Mouse (Mus musculus) cortical plate, adult 2 months (tissue): ENCODE results near the gene Rpl5.

Experiments used
- CTCF ChIP-seq: fragments of 200-500 bp; IDR thresholded peaks from 2 replicates; pipeline ENCODE4 v1.5.1; 2011; ENCODE audit warnings: mild to moderate bottlenecking, control low read depth, low read length; ENCODE audit not compliant: insufficient read depth; ENCODE audit errors: extremely low read depth
- POLR2A ChIP-seq: fragments of 200-500 bp; IDR thresholded peaks from 2 replicates; pipeline ENCODE4 v1.6.1; 2011; ENCODE audit warnings: mild to moderate bottlenecking, low read length, control low read depth; ENCODE audit not compliant: insufficient read depth; ENCODE audit errors: extremely low read depth

DNA sequence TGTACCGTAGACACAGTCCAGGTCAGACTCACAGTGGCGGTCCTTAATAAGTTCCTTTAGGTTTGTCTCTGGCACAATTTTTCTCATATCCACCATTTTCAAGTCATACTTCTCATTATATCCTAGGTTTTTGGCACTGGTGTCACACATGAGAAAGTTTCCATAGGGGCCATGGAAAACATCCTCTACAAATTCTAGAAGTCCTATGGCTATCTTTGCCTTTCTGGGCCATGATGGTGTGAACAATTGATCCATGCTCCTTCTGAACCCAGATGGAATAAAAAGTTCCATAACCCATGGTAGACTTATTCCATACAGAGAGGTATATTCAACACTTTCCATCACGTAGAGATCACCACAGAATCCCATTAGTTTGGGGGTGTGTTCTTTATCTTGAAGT lies 9.4 kb downstream of the Rpl5 start:
- no peak for TF ChIP-seq CTCF
- no peak for TF ChIP-seq POLR2A
